Mouse (Mus musculus) thymus, adult 2 months (tissue): ENCODE data around the gene Wdr19. TPM values are rescaled to one million over a fixed set of nuclear protein-coding genes. Genes with fewer than 3 reads are reported as not detected.

ENCODE experiments used
- DNase-seq: peaks from one replicate; pipeline ENCODE4 v3.0.0; 2021
- H3K27ac ChIP-seq: fragments of 200-500 bp; 2 replicates; pipeline ENCODE4 v1.5.1; 2012; ENCODE audit warnings: low read length, control low read depth; ENCODE audit not compliant: control insufficient read depth, insufficient read depth
- H3K27me3 ChIP-seq: fragments of 200-500 bp; 2 replicates; pipeline ENCODE4 v1.6.1; 2012; ENCODE audit warnings: mild to moderate bottlenecking, low read length, moderate library complexity, mixed read lengths; ENCODE audit not compliant: control insufficient read depth, insufficient read depth
- H3K36me3 ChIP-seq: fragments of 200-500 bp; 2 replicates; pipeline ENCODE4 v1.6.1; 2012; ENCODE audit warnings: mild to moderate bottlenecking, low read length, moderate library complexity; ENCODE audit not compliant: control insufficient read depth, insufficient read depth
- H3K4me1 ChIP-seq: fragments of 200-500 bp; replicated peaks from 2 replicates; pipeline ENCODE4 v1.6.1; 2012; ENCODE audit warnings: low read length; ENCODE audit not compliant: control insufficient read depth, insufficient read depth
- H3K4me3 ChIP-seq: fragments of 200-500 bp; 2 replicates; pipeline ENCODE4 v1.5.1; 2012; ENCODE audit warnings: mild to moderate bottlenecking, low read length, control low read depth, moderate library complexity; ENCODE audit not compliant: control insufficient read depth, insufficient read depth
- CTCF ChIP-seq: fragments of 200-500 bp; IDR thresholded peaks from 2 replicates; pipeline ENCODE4 v1.5.1; 2012; ENCODE audit warnings: mild to moderate bottlenecking, control low read depth, low read length, moderate library complexity, borderline replicate concordance; ENCODE audit not compliant: control insufficient read depth, poor library complexity, insufficient read depth; ENCODE audit errors: extremely low read depth
- POLR2A ChIP-seq: fragments of 200-500 bp; IDR thresholded peaks from 2 replicates; pipeline ENCODE4 v1.6.1; 2012; ENCODE audit warnings: mild to moderate bottlenecking, low read length, control low read depth, moderate library complexity; ENCODE audit not compliant: control insufficient read depth, poor library complexity, insufficient read depth; ENCODE audit errors: extremely low read depth
- WGBS: fragments of 180-500 bp; shearing (Covaris S2); methylation state at CpG from one replicate; pipeline ENCODE4 v1.1.7; 2018; 5-methylcytosine and 5-hydroxymethylcytosine counted together
- polyA plus RNA-seq: library from polyadenylated mRNA; depleted of rRNA; stranded (reverse); fragments of >200 nt; gene quantifications from 2 replicates; pipeline ENCODE4 v1.2.3, GENCODE M21; 2012

The Wdr19 gene
- polyA plus RNA-seq, 1 experiment: 2.2 TPM

DNA sequence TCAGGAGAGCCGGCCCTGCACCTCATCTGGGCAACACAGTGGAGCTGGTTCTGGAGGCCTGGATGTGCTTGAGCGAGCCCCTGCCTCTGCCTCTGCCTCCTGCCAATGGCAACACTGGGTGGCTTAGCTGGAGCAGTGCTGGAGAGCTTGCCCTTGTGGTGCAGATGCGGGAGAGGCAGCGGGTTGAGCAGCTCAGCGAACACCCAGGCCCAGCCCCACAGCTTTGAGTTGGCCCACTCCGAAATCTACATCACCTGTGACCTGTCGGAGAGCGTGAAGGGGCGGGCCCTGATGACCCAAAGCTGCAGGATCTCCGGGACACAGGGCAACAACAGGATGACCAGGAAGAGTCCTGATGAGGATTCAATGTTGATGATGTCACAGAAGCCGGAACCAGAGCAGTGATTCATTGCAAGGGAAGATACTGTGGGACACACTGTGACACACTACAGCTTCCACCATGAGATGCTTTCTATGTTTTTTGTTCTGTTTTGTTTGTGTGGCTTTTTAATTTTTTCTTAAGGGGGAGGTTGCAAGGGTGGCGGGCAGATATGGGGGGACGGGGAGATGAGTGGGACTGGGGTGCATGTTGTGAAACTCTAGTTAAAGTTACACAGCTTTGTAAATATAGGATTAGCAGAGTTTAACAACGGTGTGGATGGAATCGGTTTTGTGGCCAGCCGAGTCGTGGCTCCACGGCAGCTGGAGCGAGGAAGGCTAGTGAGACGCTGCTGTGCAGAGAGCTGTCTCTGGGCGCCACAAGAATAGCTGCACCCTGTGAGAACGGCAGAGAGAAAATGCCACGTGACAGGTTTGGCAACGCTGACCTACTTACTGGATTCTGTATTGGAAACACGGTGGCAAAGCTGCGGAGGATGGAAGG lies 24.2 kb upstream of the Wdr19 start:
- TF ChIP-seq POLR2A (no peak), CTCF (no peak)
- no peak overlapping the region for H3K27ac ChIP-seq
- WGBS: 90% methylated on average over 26 of the region's 26 CpGs
- no peak for DNase-seq
- no peaks in the 10 kb centered on the region for H3K36me3 ChIP-seq
- no peaks in the 10 kb centered on the region for H3K27me3 ChIP-seq
- no peaks in the 10 kb centered on the region for H3K4me1 ChIP-seq
- H3K4me3 ChIP-seq: no peak overlapping the region

DNA sequence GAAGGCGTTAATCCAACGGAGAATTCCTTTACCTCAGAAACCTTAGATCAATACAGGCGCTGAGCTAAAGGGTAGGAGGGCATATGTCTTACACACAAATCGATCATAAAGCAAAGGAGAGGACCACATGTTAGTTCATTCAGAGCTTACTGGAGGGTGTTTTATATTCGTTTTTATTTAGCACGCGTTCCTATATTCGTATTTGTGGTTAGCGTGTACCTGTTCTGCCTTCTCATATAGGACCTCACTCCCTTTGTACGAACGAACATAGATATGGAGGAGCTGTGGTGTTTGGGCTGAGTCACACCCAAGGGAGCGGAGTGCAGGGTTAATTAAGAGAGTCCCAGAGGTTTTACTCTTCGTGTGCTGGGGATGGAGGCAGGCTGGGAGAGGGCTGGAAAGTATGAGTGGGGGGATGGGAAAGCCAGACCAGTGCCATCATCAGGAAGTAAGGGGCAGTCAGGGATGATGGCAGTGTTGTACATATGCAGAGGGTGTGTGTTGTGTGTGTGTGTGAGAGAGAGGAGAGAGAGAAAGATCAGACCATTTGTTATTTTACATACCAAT lies 23.5 kb upstream of the Wdr19 start:
- TF ChIP-seq CTCF (no peak), POLR2A (no peak)
- 89% methylated on average over 13 of the region's 13 CpGs for WGBS
- Histone ChIP-seq H3K4me1 (no peaks in the 10 kb centered on the region), H3K27me3 (no peaks in the 10 kb centered on the region), H3K27ac (no peak overlapping the region), H3K4me3 (no peak overlapping the region), H3K36me3 (no peaks in the 10 kb centered on the region)
- DNase-seq: no peak

DNA sequence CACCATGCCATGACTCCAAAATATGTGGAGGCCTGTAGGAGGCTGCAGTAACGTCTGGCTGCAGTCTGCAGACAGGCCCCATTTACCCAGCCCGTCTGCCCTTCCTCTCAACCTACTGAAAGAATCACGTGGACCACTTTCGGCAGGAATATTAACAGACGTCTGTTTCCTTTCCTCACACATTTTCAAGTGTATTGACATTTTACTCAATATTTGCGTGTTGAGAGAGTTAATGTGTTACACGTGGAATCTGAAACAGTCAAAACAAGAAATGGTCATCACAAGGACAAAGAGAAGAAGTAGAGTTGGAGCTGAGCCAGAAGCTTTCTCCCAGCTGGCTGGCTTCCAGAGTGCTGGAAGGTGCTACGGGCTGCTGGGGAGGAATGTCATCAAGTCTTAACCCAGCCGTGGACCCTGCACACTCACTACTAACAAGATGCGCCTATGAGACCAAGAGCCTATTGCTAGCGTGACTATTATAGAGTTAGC lies 22.4 kb upstream of the Wdr19 start:
- Histone ChIP-seq H3K27ac (no peak overlapping the region), H3K4me3 (no peak overlapping the region), H3K36me3 (no peaks in the 10 kb centered on the region), H3K27me3 (no peaks in the 10 kb centered on the region), H3K4me1 (no peaks in the 10 kb centered on the region)
- 81% methylated on average over 11 of the region's 11 CpGs for WGBS
- DNase-seq: no peak
- TF ChIP-seq CTCF (no peak), POLR2A (no peak)

DNA sequence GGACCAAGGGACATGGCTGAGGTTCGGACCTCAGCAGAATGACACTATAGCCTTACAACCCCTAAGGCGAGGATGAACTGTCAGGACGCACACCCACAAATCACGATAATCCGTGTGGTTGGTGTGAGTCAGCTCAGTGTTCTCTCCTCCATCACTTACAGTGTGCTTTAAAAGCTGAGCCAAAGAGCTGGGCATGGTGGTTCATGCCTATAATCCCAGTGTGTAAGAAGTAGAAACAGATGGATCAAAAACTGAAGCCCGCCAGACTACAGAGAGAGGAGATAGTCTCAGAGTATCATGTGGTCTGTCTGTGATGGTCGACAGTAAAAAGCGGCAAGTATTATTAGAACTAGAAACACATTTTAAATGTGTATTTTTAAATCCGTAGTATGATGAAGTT lies 21.0 kb upstream of the Wdr19 start:
- no peak overlapping the region for H3K27ac ChIP-seq
- no peak overlapping the region for H3K4me3 ChIP-seq

DNA sequence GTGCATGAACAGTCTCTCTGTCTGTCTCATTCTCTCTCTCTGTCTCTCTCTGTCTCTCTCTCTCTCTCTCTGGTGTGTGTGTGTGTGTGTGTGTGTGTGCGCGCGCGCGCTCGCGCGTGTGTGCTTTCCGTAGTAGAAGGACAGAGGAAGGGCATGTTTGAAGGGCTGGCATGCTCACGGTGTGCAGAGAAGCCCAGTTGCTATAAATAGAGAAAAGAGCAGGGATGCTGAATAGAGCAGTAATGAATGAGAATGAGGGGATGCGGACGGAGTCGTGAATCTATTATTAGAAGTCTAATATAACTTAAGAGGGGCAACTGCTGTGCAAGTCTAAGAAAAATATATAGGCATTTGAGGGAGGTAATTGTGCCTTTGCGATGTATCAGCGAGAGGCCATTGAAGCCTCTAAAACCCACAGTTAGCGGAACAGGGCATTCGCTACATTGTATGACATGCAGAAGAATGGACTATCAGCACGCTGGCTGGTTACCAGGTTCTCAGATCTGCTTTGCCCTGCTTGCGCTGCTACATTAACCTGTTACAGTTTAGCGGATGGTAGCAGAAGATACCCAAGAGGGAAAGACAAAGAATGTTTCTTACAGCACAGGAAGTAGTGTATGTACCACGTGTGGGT lies 18.2 kb upstream of the Wdr19 start:
- no peak overlapping the region for H3K4me3 ChIP-seq
- no peak for DNase-seq
- H3K27ac ChIP-seq: no peak overlapping the region
- 90% methylated on average over 21 of the region's 21 CpGs for WGBS
- H3K27me3 ChIP-seq: no peaks in the 10 kb centered on the region
- H3K4me1 ChIP-seq: no peaks in the 10 kb centered on the region
- H3K36me3 ChIP-seq: no peaks in the 10 kb centered on the region
- TF ChIP-seq POLR2A: no peak
- no peak for TF ChIP-seq CTCF

More for the DNA sequence above, 21.0 kb upstream of the Wdr19 start:
- no peaks in the 10 kb centered on the region for H3K27me3 ChIP-seq
- 98% methylated on average over 9 of the region's 9 CpGs for WGBS
- no peaks in the 10 kb centered on the region for H3K4me1 ChIP-seq
- DNase-seq: no peak
- TF ChIP-seq CTCF (no peak), POLR2A (no peak)
- no peaks in the 10 kb centered on the region for H3K36me3 ChIP-seq

DNA sequence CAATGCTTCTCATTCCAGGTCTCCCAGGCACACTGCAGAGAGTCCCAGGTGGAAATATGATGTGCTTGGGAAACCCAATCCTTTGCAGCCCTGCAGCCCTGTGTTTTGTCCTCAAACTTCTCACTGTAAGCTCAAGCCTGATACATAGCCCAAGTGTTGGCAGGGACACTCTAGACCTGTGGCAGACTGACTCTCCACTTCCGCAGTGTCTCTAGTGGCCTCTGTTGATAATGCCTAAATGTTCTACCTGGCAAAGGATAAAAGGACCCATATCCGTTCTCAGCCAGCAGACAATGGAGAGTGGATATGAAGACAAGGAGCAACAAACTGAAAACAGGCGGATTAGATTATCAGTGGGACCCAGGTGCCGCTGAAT lies 17.7 kb upstream of the Wdr19 start:
- no peak for DNase-seq
- H3K36me3 ChIP-seq: no peaks in the 10 kb centered on the region
- H3K27ac ChIP-seq: no peak overlapping the region
- no peaks in the 10 kb centered on the region for H3K27me3 ChIP-seq
- TF ChIP-seq CTCF (no peak), POLR2A (no peak)
- no peaks in the 10 kb centered on the region for H3K4me1 ChIP-seq
- no peak overlapping the region for H3K4me3 ChIP-seq
- 98% methylated on average over 4 of the region's 4 CpGs for WGBS

DNA sequence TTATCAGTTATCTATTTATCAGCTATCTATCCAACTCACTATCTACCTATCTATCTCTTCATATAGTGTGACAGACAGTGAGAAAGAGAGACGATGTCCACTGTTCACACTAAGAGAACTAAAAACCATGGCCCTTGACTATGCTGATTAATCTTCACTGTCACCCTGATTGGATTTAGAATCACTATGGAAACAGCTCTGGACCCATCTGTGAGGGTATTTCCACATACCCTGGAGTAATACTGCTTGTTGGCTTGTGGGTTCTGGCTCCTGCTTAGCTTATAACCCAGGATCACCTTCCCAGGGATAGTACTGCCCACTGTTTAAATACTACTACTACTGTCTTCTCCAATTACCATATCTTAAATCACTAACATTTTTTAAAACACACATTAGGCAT lies 17.2 kb upstream of the Wdr19 start:
- Histone ChIP-seq H3K27me3 (no peaks in the 10 kb centered on the region), H3K36me3 (no peaks in the 10 kb centered on the region), H3K27ac (no peak overlapping the region), H3K4me3 (no peak overlapping the region), H3K4me1 (no peaks in the 10 kb centered on the region)
- 94% methylated on average over 1 of the region's 1 CpGs for WGBS
- no peak for DNase-seq
- TF ChIP-seq CTCF (no peak), POLR2A (no peak)
